Mouse (Mus musculus): Measurements from ENCODE around the gene Rnf182. TPM values are rescaled to one million over a fixed set of nuclear protein-coding genes. Genes with fewer than 3 reads are reported as not detected.
A peak's percentile ranks its signal among the peaks of the same experiment; 100 is the strongest.

Gene Rnf182
- 0.10 and 0.33 TPM in 2 replicates for polyA plus RNA-seq (2015; fragmentation: Nextera tagmentation; extraction: Ambion mirVana)

DNA sequence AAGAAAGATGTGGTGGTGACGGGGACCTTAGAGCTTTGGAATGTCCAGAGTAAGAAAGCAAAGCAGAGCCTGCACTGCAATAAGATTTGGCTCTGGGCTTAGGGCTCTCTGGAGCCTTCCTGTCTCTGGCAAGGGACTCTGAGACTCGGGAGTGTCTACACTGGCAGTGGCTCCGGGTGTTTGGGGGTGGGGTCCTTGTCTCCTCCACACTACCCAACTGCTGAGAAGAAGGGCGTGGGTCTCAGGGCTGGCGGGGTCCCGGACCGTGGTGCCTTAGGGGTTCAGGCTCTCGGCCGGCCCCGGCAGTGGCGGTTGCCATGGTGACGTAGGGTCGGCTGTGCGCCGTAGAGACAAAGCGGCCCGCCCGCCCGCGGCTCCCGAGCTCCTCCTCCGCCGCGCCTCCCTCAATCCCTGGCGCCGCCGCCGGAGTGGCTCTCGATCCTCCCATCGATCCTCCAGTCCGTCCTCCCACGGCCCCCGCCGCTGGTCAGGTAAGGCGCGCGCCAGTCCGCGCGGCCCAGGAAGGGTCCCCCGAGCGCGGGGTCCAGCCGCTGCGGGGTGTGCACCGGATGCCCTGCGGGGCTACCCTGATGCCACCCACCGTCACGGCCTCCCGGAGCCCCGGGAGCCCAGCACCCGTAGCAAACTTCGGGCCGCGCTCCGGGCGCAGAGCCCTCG is at the start of gene Rnf182:
TSS of gene Rnf182 (plus strand) at position 134 of the 678 bp plus-strand sequence.
- DNase-seq (ENCODE audit: low spot score) = peak; percentile 45

DNA sequence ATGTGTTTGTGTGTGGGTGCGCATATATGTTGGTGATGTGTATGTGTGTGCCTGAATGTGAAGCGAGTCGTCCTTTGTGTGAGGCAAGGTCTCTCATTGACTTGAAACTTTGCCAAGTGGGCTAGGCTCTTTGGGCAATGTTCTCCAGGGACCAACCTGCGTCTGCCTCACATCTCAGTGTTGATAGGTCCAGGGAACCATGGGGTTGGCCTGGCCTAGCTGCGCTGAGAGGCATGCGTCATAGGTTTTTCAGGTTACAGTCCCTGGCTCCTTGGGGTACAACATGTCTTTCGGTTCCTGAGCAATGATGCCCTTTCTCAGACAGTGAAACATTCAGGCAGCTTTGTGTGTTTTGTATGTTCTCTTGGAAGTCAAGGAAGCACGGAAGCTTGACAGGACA is 49.3 kb upstream of the Rnf182 start:
- no peak for DNase-seq (ENCODE audit: low spot score)

DNA sequence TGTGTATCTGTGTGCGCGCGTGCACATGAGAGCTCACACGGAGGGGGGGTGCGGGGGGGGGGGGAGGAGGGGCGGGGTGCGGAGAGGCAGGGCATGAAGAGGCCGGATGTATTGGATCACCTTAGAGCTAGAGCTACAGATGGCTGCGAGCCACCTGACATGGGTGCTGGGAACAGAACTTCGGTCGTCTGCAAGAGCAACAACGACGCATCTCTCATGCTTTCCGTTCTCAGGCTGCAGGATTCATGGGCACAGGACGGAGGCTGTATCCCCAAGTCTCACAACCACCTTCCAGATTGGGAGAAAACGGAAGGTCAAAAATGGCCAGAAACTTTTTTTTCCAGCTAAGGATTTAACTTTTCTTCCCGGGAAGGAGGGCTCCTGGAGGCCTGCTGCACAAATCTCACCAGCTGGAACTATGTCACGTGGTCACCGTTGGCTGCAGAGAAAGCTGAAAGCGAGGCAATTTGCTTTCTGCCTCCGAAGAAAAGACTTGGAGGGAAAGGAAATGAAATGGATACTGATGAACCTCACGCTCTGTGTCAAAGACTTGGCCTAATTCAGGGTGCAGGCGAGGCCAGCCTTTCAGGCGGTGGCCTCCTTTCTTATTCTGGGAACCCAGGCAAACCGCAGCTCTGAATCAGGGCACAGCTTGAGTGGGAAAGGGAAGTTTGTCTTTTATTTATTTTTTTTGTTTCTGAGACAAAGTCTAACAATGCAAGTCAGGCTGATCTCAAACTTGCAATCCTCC is 48.2 kb upstream of the Rnf182 start:
- DNase-seq (ENCODE audit: low spot score) = no peak

DNA sequence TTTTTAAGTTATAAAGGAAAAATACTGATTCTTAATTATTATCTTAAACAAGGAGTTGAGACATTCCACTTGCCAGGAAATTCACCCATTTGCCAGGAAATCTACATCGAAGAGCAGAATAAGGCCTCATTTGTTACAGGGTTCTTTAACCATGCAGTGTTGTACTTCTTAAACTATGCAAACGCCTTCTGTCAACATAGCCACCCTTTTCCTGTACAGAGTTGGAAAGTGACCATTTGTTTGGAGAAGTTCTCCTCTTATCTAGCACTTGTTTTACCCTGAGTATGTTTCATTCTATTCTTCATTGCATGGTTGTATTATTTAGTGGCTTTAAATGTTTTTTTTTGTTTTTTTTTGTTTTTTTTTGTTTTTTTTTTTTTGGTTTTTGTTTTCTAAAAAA is 41.5 kb upstream of the Rnf182 start:
- no peak for DNase-seq (ENCODE audit: low spot score)

DNA sequence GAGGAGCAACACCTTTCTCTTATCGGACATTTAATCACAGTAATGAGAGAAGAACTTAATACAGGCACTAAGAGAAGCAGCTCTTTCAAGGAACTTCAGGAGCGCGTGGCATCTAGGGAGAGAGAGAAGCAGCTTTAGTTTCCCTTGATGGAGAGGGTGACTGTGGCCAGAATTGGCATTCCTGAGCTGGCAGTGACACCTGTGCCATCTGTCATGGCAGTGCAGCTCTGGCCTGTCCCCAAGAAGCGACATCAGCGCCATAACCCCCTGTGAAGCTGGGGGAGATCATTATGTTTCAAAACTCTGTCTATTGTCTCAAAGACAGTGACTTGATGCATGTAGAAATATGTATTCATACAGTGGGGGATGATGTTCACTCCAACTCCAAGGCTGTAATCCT is 40.1 kb upstream of the Rnf182 start:
- no peak for DNase-seq (ENCODE audit: low spot score)

GRCm38 (mm10) chr13:43577254-43577653 is 38.3 kb upstream of the Rnf182 start:
- DNase-seq (ENCODE audit: low spot score) = peak; percentile 27

- no peak for DNase-seq (ENCODE audit: low spot score)
Observed at GRCm38 (mm10) chr13:43577766-43578165, 37.7 kb upstream of the Rnf182 start.

DNA sequence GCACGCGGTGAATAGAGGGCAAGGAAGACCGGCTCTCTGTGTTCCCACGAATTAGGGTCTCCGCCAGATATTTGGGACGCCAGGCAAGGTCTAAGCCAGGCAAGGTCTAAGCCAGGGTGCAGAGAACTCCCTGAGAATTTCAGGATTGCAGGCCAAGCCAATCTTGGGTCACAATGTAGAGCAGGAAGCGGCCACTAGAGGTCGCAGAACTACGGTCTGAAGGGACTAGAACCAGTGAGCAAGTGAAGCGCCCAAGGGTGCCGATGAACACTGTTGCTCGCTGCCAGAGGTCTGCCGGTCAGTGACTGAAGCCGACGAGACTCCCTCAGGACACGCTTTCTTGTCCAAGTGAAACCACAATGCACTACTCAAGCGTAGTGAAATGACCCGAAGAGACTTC is 35.8 kb upstream of the Rnf182 start:
- DNase-seq (ENCODE audit: low spot score) = peak; percentile 58

DNA sequence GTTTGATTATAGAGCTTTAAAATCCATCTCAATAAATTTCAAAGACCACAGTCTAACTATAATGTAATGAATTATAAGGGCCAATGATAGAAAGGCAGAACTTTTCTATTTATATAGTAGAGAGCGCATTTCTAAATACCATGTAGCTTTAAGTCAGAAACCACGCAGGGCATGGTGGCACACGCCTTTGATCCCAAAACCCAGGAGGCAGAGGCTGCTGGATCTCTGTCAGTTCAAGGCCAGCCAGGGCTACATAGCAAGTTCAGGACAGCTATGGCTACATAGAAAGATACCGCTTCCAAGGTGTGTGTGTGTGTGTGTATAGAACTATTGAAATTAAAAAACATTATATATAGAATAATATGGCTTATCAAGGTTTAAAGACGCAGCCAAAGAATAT is 34.8 kb upstream of the Rnf182 start:
- DNase-seq (ENCODE audit: low spot score) = no peak

DNA sequence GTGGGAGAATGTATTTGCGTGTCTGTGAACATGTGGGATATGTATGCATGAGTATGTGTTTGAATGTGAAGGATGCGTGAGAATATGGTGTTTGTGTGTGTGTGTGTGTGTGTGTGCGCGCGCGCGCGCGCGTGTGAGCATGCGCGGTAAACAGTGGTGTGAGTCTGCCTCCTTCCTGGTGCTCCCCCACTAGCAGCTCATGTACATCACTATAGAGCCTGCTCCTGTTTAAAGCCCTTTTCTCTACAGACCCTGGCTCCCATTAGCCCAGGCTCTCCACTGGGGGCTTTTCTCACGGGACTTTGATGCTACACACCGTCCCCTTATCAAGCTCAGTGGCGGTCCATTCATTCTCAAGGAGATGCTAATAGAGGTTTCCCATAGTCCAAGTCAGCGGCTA is 32.5 kb upstream of the Rnf182 start:
- no peak for DNase-seq (ENCODE audit: low spot score)

DNA sequence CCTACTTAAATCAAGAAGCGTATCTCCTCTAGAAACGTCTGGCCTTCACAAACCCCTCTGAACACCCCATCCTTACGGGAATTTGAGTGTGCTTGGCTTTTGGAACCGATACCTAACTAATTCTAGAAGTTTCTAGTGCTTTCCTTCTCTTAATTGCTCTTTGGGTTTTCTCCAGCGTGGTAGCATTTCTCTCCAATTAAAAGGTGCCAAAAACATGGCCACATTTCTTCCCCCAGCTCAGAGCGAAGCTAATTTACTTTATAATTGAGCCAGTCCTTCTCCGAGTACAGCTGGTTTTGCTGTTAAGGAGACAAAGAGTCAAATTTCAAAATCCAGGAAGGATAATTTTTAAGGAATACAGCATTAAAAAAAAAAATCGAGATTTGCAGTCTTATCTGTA is 32.0 kb upstream of the Rnf182 start:
- DNase-seq (ENCODE audit: low spot score) = no peak

DNA sequence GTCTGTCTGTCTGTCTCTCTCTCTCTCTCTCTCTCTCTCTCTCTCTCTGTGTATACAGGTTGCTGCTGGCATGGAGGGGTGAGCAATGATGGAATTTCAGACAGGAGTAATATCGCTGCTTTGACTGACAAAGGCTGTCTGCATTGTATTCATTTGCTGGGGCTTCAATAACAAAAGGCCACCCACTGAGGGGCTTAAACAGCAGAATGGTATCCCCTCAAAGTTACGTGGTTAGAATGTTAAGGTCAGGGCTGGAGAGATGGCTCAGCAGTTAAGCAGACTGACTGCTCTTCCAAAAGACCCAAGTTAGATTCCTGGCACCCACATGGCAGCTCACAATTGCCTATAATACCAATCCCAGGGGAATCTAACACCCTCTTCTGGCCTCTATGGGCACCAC is 30.2 kb upstream of the Rnf182 start:
- DNase-seq (ENCODE audit: low spot score) = no peak

DNA sequence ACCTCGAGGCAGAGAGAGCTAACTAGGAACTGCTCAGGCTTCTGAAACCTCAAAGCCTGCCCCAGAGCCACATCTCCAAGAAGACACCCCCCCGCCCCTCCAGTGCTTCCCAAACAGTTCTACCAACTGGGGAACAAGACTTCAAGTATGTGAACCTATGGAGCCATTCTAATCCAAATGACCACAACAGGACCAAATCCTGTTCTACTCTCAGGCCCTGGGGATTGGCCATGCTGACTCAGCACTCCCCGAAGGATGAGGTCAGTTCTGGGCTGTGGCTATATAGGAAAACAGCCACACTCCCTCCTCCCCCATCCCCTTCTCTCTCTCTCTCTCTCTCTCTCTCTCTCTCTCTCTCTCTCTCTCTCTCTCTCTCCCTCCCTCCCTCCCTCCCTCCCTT is 28.5 kb upstream of the Rnf182 start:
- no peak for DNase-seq (ENCODE audit: low spot score)

DNA sequence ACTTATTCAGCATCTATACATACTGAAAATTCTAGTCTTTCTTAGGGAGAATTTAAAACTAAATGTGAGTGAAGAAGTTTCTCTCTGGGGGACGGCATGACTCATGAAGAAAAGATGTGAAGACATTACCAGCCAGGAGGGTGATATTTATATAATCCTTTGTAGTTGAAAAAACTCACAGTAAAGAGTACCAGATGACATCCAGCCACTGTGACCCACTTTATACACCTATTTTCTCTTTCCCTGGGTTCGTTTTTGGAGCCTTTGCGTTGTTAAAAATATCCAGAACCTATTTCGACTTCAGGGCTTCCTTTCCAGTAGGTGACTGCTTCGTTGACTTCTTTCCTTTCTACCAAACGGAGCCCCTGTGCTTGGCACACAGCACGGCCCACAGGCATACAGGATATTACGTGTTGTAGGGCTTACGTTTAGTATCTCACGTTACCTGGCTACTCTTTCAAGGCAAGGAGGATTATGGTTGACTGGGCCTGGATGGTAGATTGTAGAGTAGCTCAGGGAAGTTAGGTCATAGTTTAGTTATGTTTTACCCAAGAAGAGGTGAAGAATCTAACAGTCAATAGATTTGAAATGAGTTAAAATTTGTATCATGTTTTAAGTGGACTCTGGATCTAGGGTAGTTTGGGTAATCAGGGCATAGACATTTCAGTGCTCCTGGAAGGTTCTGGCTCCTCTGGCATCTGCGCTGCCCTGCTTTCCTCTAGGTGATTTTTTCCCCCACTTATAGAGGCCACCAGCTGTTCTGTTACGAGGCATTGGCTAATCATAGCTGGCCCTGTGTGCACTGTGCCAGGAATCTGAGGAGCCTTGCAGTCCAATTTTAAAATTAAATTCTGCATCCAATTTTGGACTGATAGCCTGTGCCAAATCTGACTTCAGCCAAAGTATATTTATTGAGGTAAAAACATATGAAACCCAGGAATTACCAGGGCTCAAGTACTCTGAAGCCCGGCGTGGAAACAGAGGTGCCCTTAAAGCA is 27.4 kb upstream of the Rnf182 start:
- DNase-seq (ENCODE audit: low spot score) = no peak

GRCm38 (mm10) chr13:43591828-43592680 is 23.5 kb upstream of the Rnf182 start:
- DNase-seq (ENCODE audit: low spot score) = no peak

DNA sequence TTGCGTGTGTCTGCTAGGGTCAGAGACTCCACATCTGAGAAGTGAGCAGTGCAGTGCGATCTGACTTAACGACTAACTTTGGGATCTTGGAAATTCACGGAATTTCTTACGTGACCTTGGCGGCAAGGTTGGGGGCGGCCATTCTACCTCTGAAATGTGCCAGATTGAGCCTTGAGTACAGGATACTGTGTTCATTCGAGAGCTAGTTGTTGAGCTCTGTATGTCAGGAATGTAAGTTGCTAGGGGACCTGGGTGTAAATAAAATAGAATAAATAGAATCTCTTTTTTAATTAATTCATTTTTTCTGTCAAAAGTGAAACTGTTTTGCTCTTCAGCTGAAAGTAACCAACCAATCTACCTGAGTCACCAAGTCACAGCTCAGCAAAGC is 22.8 kb upstream of the Rnf182 start:
- no peak for DNase-seq (ENCODE audit: low spot score)

DNA sequence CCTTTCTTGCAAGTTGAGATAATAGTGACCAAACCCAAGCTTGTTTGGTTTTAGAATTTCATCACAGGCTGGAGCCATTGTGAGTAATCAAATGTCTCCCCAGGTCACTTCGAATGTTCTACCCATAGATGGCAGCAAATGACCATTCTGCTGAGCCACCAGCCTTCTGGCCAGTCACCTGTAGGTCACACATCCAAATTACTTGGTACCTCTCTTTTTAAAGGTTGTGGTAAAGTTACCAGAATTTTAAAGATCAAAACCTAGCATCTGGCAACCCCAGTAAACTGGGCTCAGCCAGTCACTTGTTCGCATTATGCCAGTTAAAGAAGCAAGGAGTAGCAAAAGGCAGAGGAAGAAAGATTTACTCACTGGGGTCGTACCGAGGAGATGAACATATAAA is 19.6 kb upstream of the Rnf182 start:
- peak; percentile 55 for DNase-seq (ENCODE audit: low spot score)

GRCm38 (mm10) chr13:43600967-43601366 is 14.5 kb upstream of the Rnf182 start:
- no peak for DNase-seq (ENCODE audit: low spot score)

- no peak for DNase-seq (ENCODE audit: low spot score)
Observed at GRCm38 (mm10) chr13:43602440-43602839, 13.1 kb upstream of the Rnf182 start.

DNA sequence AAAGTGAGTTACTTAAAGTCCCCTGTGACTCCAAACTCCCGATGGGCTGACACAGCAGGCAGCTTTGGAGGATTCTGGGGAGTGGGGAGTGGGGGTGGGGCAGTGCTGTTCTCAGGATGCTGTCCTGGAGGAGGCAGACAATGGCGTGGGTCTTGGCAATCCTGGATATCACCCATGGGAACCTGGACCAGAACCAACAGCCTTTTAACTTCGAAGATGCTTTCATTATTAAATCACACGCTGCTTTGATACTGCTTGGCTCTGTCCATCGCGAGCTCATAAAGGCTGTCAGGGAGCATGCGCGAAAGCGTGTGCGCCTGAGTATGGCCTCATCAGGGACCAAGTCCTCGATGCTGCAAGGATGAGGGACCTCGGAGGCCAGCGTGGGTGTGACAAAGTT is 12.5 kb upstream of the Rnf182 start:
- no peak for DNase-seq (ENCODE audit: low spot score)

DNA sequence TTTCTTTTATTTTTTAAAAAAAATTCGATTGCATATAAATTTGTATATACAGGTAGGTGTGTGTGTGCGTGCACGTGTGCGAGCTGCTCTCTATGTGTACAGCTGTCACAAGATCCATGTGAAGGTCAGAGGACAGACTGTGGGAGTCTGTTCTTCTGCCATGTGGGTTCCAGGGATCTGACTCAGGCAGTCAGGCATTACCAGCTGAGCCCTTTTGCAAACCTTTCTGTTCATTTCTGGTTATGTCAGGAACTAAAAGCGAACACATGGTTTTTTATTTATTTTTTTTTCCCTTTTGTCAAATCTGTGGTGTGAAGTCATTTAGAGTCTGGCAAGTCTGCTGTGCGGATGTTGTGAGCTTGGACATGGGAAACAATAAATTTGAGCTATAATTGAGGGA is 6.7 kb upstream of the Rnf182 start:
- DNase-seq (ENCODE audit: low spot score) = no peak
